Mouse (Mus musculus): ENCODE measurements around the gene Ephb4. TPM values are rescaled to one million over a fixed set of nuclear protein-coding genes. Genes with fewer than 3 reads are reported as not detected.

Ephb4 gene
- total and polyA plus RNA-seq, 3 experiments, result 0.05 to 0.07 TPM; not detected in 1

- H3K36me3 ChIP-seq (replicated peaks), result no peaks in the 10 kb centered on the region
- H3K9me3 ChIP-seq (replicated peaks), result no peaks in the 10 kb centered on the region
- no peaks in the 10 kb centered on the region; the same call in none of the 2 replicates for H3K4me1 ChIP-seq (ENCODE audit: insufficient read depth, low read depth, low read length)
- no peak for DNase-seq (ENCODE audit: low spot score)
- no peak for TF ChIP-seq GATA1 (IDR thresholded peaks at IDR 0.05; ENCODE audit: borderline replicate concordance, low read length)
- no peak for TF ChIP-seq POLR2AphosphoS5 (IDR thresholded peaks at IDR 0.05; ENCODE audit: insufficient replicate concordance, low read depth, low read length)
- TF ChIP-seq TAL1 (conservative IDR thresholded peaks at IDR 0.05; ENCODE audit: low read depth, low read length), result no peak
- TF ChIP-seq CTCF (IDR thresholded peaks at IDR 0.05; ENCODE audit: low read depth, low read length), result no peak
- TF ChIP-seq GATA2 (IDR thresholded peaks at IDR 0.05; ENCODE audit: borderline replicate concordance, low read depth, low read length), result no peak
- peaks cover 67% of the 10 kb centered on the region for H3K27me3 ChIP-seq (ENCODE audit: insufficient read depth, low read length)
- ATAC-seq (ENCODE audit: extremely low read depth, insufficient number of reproducible peaks, low FRiP score, poor library complexity, severe bottlenecking), result no peak
- no peak overlapping the region for H3K4me3 ChIP-seq (ENCODE audit: low read depth, low read length)
These were observed 1.5 kb downstream of the Ephb4 start for GRCm38 (mm10) chr5:137351394-137351793.

GRCm38 (mm10) chr5:137352011-137352975, 2.4 kb downstream of the Ephb4 start:
- H3K4me3 ChIP-seq (ENCODE audit: low read depth, low read length), result no peak overlapping the region
- no peak for ATAC-seq (ENCODE audit: extremely low read depth, insufficient number of reproducible peaks, low FRiP score, poor library complexity, severe bottlenecking)
- no peaks in the 10 kb centered on the region; the same call in none of the 2 replicates for H3K4me1 ChIP-seq (ENCODE audit: insufficient read depth, low read depth, low read length)
- TF ChIP-seq GATA2 (IDR thresholded peaks at IDR 0.05; ENCODE audit: borderline replicate concordance, low read depth, low read length) (no peak), CTCF (IDR thresholded peaks at IDR 0.05; ENCODE audit: low read depth, low read length) (no peak), POLR2AphosphoS5 (IDR thresholded peaks at IDR 0.05; ENCODE audit: insufficient replicate concordance, low read depth, low read length) (no peak), TAL1 (conservative IDR thresholded peaks at IDR 0.05; ENCODE audit: low read depth, low read length) (no peak), GATA1 (IDR thresholded peaks at IDR 0.05; ENCODE audit: borderline replicate concordance, low read length) (no peak)
- H3K36me3 ChIP-seq (replicated peaks), result no peaks in the 10 kb centered on the region
- H3K9me3 ChIP-seq (replicated peaks), result no peaks in the 10 kb centered on the region
- no peak for DNase-seq (ENCODE audit: low spot score)
- H3K27me3 ChIP-seq (ENCODE audit: insufficient read depth, low read length), result peaks cover 64% of the 10 kb centered on the region

DNA sequence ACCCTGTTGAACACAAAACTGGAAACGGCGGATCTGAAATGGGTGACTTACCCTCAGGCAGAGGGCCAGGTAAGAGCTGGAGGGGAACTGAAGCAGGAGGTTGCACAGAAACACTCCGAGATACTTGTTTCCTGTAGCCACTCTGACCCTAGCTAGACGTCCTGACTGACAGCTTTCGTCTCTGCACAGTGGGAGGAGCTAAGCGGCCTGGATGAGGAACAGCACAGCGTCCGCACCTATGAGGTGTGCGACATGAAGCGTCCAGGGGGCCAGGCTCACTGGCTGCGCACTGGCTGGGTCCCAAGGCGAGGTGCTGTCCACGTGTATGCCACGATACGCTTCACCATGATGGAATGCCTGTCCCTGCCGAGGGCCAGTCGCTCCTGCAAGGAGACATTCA, 4.2 kb downstream of the Ephb4 start:
- ATAC-seq (ENCODE audit: extremely low read depth, insufficient number of reproducible peaks, low FRiP score, poor library complexity, severe bottlenecking) (no peak), DNase-seq (ENCODE audit: low spot score) (no peak)
- Histone ChIP-seq H3K4me1 (ENCODE audit: insufficient read depth, low read depth, low read length) (no peaks in the 10 kb centered on the region; the same call in none of the 2 replicates), H3K27me3 (ENCODE audit: insufficient read depth, low read length) (peaks cover 53% of the 10 kb centered on the region), H3K9me3 (replicated peaks) (no peaks in the 10 kb centered on the region), H3K36me3 (replicated peaks) (no peaks in the 10 kb centered on the region), H3K4me3 (ENCODE audit: low read depth, low read length) (no peak overlapping the region)
- TF ChIP-seq TAL1 (conservative IDR thresholded peaks at IDR 0.05; ENCODE audit: low read depth, low read length), result no peak
- no peak for TF ChIP-seq POLR2AphosphoS5 (IDR thresholded peaks at IDR 0.05; ENCODE audit: insufficient replicate concordance, low read depth, low read length)
- no peak for TF ChIP-seq GATA1 (IDR thresholded peaks at IDR 0.05; ENCODE audit: borderline replicate concordance, low read length)
- TF ChIP-seq CTCF (IDR thresholded peaks at IDR 0.05; ENCODE audit: low read depth, low read length), result no peak
- TF ChIP-seq GATA2 (IDR thresholded peaks at IDR 0.05; ENCODE audit: borderline replicate concordance, low read depth, low read length), result no peak

- Histone ChIP-seq H3K4me1 (ENCODE audit: insufficient read depth, low read depth, low read length) (no peaks in the 10 kb centered on the region), H3K36me3 (replicated peaks) (no peaks in the 10 kb centered on the region), H3K27me3 (ENCODE audit: insufficient read depth, low read length) (peaks cover 28% of the 10 kb centered on the region), H3K9me3 (replicated peaks) (no peaks in the 10 kb centered on the region), H3K4me3 (ENCODE audit: low read depth, low read length) (no peak overlapping the region)
- DNase-seq (ENCODE audit: low spot score) (no peak), ATAC-seq (ENCODE audit: extremely low read depth, insufficient number of reproducible peaks, low FRiP score, poor library complexity, severe bottlenecking) (no peak)
- TF ChIP-seq POLR2AphosphoS5 (IDR thresholded peaks at IDR 0.05; ENCODE audit: insufficient replicate concordance, low read depth, low read length), result no peak
- no peak for TF ChIP-seq CTCF (IDR thresholded peaks at IDR 0.05; ENCODE audit: low read depth, low read length)
- no peak for TF ChIP-seq GATA2 (IDR thresholded peaks at IDR 0.05; ENCODE audit: borderline replicate concordance, low read depth, low read length)
- no peak for TF ChIP-seq TAL1 (conservative IDR thresholded peaks at IDR 0.05; ENCODE audit: low read depth, low read length)
- TF ChIP-seq GATA1 (IDR thresholded peaks at IDR 0.05; ENCODE audit: borderline replicate concordance, low read length), result no peak
These were observed 8.5 kb downstream of the Ephb4 start for GRCm38 (mm10) chr5:137358382-137358781.

- ATAC-seq (ENCODE audit: extremely low read depth, insufficient number of reproducible peaks, low FRiP score, poor library complexity, severe bottlenecking) (no peak), DNase-seq (ENCODE audit: low spot score) (no peak)
- TF ChIP-seq CTCF (IDR thresholded peaks at IDR 0.05; ENCODE audit: low read depth, low read length), result no peak
- Histone ChIP-seq H3K4me3 (ENCODE audit: low read depth, low read length) (no peak overlapping the region), H3K36me3 (replicated peaks) (no peaks in the 10 kb centered on the region), H3K27me3 (ENCODE audit: insufficient read depth, low read length) (peaks cover 10% of the 10 kb centered on the region; the same call in 1 of the 2 replicates), H3K9me3 (replicated peaks) (no peaks in the 10 kb centered on the region), H3K4me1 (ENCODE audit: insufficient read depth, low read depth, low read length) (no peaks in the 10 kb centered on the region)
These were observed 19.8 kb downstream of the Ephb4 start for GRCm38 (mm10) chr5:137369665-137370064.

DNA sequence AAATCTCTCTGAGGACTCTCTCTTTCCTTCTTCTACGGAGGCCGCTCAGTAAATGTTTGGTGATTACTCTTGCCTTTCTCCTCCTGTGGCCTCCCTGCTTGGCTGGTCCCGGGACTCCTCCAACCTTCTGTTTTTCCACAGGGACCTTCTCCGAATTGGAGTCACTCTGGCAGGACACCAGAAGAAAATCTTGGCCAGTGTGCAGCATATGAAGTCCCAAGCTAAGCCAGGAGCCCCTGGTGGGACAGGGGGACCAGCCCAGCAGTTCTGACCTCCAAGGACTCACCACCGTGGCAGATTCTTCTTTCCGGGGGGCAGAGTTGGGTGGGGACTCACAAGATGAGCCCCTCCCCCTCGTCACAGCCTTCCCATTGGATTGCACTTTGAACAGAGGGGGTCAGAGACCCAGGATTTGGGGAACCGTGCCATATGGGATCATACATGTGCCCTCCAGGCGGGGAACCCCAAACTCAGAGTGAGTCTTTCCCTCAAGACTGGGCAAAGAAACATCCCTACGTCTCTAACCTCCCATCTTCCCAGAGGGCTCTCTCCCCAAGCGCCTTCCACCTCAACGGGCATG, 23.6 kb downstream of the Ephb4 start:
- TF ChIP-seq CTCF (IDR thresholded peaks at IDR 0.05; ENCODE audit: low read depth, low read length), result no peak
- no peak for TF ChIP-seq GATA1 (IDR thresholded peaks at IDR 0.05; ENCODE audit: borderline replicate concordance, low read length)
- no peak for TF ChIP-seq GATA2 (IDR thresholded peaks at IDR 0.05; ENCODE audit: borderline replicate concordance, low read depth, low read length)
- no peak for TF ChIP-seq POLR2AphosphoS5 (IDR thresholded peaks at IDR 0.05; ENCODE audit: insufficient replicate concordance, low read depth, low read length)
- no peak for TF ChIP-seq TAL1 (conservative IDR thresholded peaks at IDR 0.05; ENCODE audit: low read depth, low read length)
- Histone ChIP-seq H3K9me3 (replicated peaks) (no peaks in the 10 kb centered on the region), H3K36me3 (replicated peaks) (no peaks in the 10 kb centered on the region), H3K4me3 (ENCODE audit: low read depth, low read length) (no peak overlapping the region), H3K4me1 (ENCODE audit: insufficient read depth, low read depth, low read length) (no peaks in the 10 kb centered on the region), H3K27me3 (ENCODE audit: insufficient read depth, low read length) (peaks cover 16% of the 10 kb centered on the region; the same call in 1 of the 2 replicates)
- no peak for ATAC-seq (ENCODE audit: extremely low read depth, insufficient number of reproducible peaks, low FRiP score, poor library complexity, severe bottlenecking)
- no peak for DNase-seq (ENCODE audit: low spot score)

Data from G1E (cell line).